Mouse (Mus musculus) lung, postnatal 0 days (tissue): ENCODE measurements around the gene Map3k13.
A peak's percentile ranks its signal among the peaks of the same experiment; 100 is the strongest.

Experiments used
- CTCF ChIP-seq: IDR thresholded peaks from 2 replicates; pipeline ENCODE4 v1.5.1; 2016; ENCODE audit warnings: antibody characterized with exemption, mild to moderate bottlenecking
- EP300 ChIP-seq: IDR thresholded peaks from 2 replicates; pipeline ENCODE4 v1.6.1; 2016; ENCODE audit warnings: antibody characterized with exemption, mild to moderate bottlenecking, control low read depth

DNA sequence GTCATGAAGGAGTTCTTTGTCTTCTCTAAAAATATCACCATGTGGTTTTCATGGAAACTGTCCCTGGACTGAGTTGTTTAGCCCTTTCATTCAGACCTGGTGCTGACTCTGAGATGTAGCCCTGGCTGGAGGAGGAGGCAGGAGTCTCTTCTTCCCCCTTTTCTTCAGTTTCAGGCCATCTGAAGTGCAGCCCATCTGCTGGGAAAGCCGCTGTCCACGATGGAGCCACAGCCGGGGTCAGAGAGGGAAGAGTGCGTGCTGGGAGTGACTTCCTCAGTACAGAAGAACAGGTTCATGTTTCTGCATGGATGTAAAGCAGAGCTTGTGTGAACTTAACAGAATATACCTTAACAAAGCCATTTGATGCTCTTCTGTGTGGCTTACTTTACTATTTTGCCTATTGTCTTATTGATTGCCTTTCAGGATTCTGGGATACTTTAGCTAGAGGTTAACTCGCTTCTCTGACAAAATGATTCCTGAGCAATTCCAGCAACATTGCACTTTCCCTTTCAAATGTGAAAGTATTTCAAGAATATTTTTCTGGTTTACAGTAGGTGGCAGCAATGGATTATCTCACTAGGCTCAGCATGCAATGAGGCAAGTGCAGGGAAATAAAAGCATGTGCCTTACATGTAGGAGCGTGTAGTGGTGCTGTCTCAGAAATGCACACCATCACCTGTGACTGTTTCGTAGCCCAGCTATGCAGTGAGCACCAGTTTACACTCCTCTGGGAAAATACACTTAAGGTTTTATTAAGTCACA lies 42.3 kb downstream of the Map3k13 start:
- TF ChIP-seq CTCF (peak; percentile 78), EP300 (no peak)
